Mouse (Mus musculus) 416B (cell line): ENCODE measurements around the gene Vmn1r177.
"Not testable (repeated sequence)": the region's sequence is repeated elsewhere in the genome, so short reads cannot be mapped to it uniquely, and the experiment has no call there.

ENCODE experiments used
- DNase-seq: peaks from one replicate; pipeline ENCODE4 v3.0.0; 2011; ENCODE audit warnings: low read depth

The Vmn1r177 gene

DNA sequence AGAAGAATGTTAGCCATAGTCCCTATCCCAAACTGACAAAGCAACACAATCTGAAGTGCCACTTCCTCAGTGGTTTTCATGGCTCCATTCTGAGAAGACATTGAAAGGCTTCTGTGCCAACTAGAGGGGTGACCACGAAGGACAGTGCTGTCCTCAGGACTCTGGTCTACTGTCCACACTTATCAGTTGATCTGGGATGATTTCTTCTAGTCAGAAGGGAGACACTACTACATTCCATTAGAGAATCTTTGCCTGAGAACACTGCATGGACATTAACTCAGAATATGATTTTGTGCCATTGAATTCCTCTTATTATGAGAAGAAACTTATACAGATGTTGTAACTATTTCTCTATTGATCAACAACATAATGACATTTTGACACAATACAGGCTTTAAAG lies at the start of gene Vmn1r177:
Vmn1r177 (minus strand) TSS at position 101 of the 400 bp plus-strand sequence.
- not testable (repeated sequence) for DNase-seq

DNA sequence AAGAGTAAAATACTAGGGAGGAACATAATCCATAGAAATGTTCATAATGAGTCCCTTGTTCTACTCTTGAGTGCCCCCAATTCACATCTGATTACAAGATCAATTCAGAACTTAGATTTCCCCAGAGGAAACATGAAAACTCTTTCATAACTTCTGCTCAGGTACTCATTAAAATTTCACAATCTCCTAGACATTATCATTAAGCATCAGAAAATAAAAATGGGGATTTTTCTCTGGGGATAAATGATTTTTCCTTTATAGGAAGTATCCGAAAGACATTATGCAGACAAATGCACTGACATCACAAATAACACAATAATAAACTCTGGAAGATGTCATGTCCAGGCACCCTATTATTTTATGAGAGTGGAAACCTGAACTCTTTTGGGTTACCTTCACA lies 25.5 kb upstream of the Vmn1r177 start, which contains the start of gene Vmn1r178:
Vmn1r178 (plus strand) TSS at position 301 of the 400 bp plus-strand sequence.
- DNase-seq, result no peak

DNA sequence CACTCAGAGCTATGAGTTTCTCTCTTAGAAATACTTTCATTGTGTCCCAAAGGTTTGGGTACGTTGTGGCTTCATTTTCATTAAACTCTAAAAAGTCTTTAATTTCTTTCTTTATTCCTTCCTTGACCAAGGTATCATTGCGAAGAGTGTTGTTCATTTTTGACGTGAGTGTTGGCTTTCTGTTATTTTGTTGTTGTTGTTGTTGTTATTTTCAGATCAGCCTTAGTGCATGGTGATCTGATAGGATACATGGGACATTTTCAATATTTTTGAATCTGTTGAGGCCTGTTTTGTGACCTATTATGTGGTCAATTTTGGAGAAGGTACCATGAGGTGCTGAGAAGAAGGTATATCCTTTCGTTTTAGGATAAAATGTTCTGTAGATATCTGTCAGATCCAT lies 10.7 kb upstream of the Vmn1r177 start:
- DNase-seq, result not testable (repeated sequence)

- not testable (repeated sequence) for DNase-seq
These were observed 29.0 kb downstream of the Vmn1r177 start, which contains the start of gene Vmn1r176 for GRCm38 (mm10) chr7:23837272-23837671. Gene Vmn1r176, minus strand, starts transcription at chr7:23837372.
